Mouse (Mus musculus): ENCODE results near the gene Pigt. TPM values are rescaled to one million over a fixed set of nuclear protein-coding genes. Genes with fewer than 3 reads are reported as not detected.

Gene Pigt
- polyA plus RNA-seq, 1 experiment from 2014 or later, result 23.6 TPM

- no peaks in the 10 kb centered on the region; the same call in 1 of the 2 replicates for H3K9me3 ChIP-seq (replicated peaks)
- ATAC-seq (ENCODE audit: insufficient read depth), result no peak
- no peak overlapping the region for H3K27ac ChIP-seq (replicated peaks)
- H3K27me3 ChIP-seq, result no peaks in the 10 kb centered on the region
- H3K9ac ChIP-seq, result no peak overlapping the region
- peaks cover 8% of the 10 kb centered on the region for H3K4me1 ChIP-seq (replicated peaks)
- no peak overlapping the region for H3K4me2 ChIP-seq
- H3K36me3 ChIP-seq (replicated peaks), result peaks cover 36% of the 10 kb centered on the region
- WGBS (ENCODE audit: insufficient replicate concordance), result 82% methylated on average over 19 of the region's 19 CpGs
- no peak overlapping the region for H3K4me3 ChIP-seq (replicated peaks)
Measured at GRCm38 (mm10) chr2:164507811-164508210, 10.5 kb downstream of the Pigt start.

GRCm38 (mm10) chr2:164510621-164511190, 13.4 kb downstream of the Pigt start:
- WGBS (ENCODE audit: insufficient replicate concordance), result 38% methylated on average over 5 of the region's 5 CpGs
- Histone ChIP-seq H3K9ac (no peak overlapping the region), H3K27me3 (no peaks in the 10 kb centered on the region), H3K4me1 (replicated peaks) (peaks cover 8% of the 10 kb centered on the region), H3K36me3 (replicated peaks) (peaks cover 11% of the 10 kb centered on the region; the same call in 1 of the 2 replicates), H3K4me3 (replicated peaks) (no peak overlapping the region), H3K4me2 (no peak overlapping the region), H3K27ac (replicated peaks) (no peak overlapping the region), H3K9me3 (replicated peaks) (no peaks in the 10 kb centered on the region)
- ATAC-seq (ENCODE audit: insufficient read depth), result no peak

DNA sequence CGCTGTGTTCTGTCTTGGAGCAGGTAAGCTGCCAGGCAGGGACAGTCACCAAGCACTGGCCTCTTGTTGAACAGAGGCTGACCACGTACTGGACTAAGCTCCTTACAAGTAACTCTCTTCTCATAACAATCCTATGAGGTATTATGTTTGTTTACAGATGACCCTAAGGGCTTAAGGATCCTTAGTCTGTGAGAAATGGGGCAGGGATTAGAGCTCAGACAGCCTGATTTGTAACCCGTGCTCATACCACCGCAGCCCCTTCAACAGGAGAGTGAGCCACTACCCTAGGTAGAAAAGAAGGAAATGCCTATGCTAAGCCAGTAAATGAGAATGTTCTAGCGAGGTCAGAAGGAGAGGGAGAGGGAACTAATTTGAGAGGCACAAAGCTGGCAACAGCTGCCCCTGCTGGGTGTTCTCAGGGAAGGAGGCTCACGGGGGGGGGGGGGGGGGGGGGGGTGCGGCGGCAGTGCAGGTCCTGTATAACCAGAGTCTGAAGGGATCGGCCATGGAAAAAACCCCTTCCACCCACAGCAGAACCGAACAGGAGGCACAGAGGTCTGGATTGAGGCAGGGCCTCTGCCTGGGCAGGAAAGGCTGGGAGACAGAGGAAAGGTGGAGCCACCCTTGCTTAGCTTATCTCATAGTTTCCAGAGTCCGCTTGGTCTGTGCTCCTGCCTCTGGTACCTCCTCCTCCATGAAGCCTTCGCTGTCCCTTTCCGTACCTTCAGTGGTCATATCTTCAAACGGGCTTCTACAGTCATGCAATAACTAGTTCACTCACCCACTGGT, 15.0 kb downstream of the Pigt start:
- ATAC-seq (ENCODE audit: insufficient read depth), result 0 out of 2 replicates have a peak, but pooled peaks have one; percentile 19
- Histone ChIP-seq H3K4me2 (no peak overlapping the region), H3K27me3 (no peaks in the 10 kb centered on the region), H3K9me3 (replicated peaks) (no peaks in the 10 kb centered on the region), H3K4me3 (replicated peaks) (no peak overlapping the region), H3K27ac (replicated peaks) (no peak overlapping the region), H3K36me3 (replicated peaks) (no peaks in the 10 kb centered on the region), H3K4me1 (replicated peaks) (peaks cover 8% of the 10 kb centered on the region), H3K9ac (no peak overlapping the region)
- WGBS (ENCODE audit: insufficient replicate concordance), result 37% methylated on average over 12 of the region's 14 CpGs

DNA sequence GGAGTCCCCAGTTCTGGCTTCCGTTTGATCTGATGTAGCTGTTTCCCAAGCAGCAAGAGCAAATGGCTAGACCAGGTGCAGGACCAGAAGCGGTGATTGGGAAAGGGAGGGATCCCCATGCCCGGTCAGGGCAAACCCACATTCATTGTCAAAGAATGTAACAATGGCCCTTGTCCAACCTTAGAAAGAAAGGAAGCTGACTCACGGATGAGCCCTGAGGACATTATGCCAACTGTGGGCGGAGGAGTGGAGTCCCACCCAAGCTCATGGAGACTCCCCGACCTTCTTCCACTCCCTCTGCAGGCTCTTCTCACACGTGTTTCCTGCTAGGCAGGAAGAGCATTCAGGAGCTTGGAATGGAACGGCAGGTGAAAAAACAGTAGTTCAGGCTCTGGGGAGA, 16.1 kb downstream of the Pigt start:
- Histone ChIP-seq H3K4me1 (replicated peaks) (peaks cover 8% of the 10 kb centered on the region), H3K9ac (no peak overlapping the region), H3K9me3 (replicated peaks) (no peaks in the 10 kb centered on the region), H3K4me3 (replicated peaks) (no peak overlapping the region), H3K27me3 (no peaks in the 10 kb centered on the region), H3K4me2 (no peak overlapping the region), H3K36me3 (replicated peaks) (no peaks in the 10 kb centered on the region), H3K27ac (replicated peaks) (no peak overlapping the region)
- ATAC-seq (ENCODE audit: insufficient read depth), result no peak
- 43% methylated on average over 8 of the region's 8 CpGs for WGBS (ENCODE audit: insufficient replicate concordance)

DNA sequence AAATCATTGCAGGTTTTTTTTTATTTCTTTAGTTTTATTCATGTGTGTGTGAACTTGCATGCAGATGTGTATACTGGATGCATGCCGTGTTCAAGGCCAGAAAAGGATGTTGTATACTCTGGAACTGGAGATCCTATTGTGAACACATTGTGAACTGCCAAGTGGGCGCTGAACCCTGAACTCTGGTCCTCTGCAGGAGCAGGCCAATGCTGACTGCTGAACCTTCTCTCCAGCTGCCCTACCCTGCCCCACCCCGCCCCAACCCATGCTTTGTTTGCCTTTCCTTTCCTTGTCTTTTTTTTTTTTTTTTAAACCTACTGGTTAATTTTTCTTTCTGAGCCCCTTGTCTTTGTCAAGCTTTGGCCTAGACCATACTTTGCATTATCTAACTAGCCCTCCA, 17.6 kb downstream of the Pigt start:
- Histone ChIP-seq H3K9ac (no peak overlapping the region), H3K27me3 (no peaks in the 10 kb centered on the region), H3K4me3 (replicated peaks) (no peak overlapping the region), H3K9me3 (replicated peaks) (no peaks in the 10 kb centered on the region), H3K4me1 (replicated peaks) (peaks cover 8% of the 10 kb centered on the region), H3K4me2 (no peak overlapping the region), H3K36me3 (replicated peaks) (no peaks in the 10 kb centered on the region), H3K27ac (replicated peaks) (no peak overlapping the region)
- no peak for ATAC-seq (ENCODE audit: insufficient read depth)
- 72% methylated on average over 3 of the region's 3 CpGs for WGBS (ENCODE audit: insufficient replicate concordance)

GRCm38 (mm10) chr2:164515897-164516296, 18.6 kb downstream of the Pigt start:
- no peaks in the 10 kb centered on the region for H3K9me3 ChIP-seq (replicated peaks)
- no peak overlapping the region for H3K27ac ChIP-seq (replicated peaks)
- H3K27me3 ChIP-seq, result no peaks in the 10 kb centered on the region
- no peaks in the 10 kb centered on the region for H3K36me3 ChIP-seq (replicated peaks)
- no peak overlapping the region for H3K4me2 ChIP-seq
- H3K9ac ChIP-seq, result no peak overlapping the region
- H3K4me3 ChIP-seq (replicated peaks), result no peak overlapping the region
- no peak for ATAC-seq (ENCODE audit: insufficient read depth)
- peaks cover 8% of the 10 kb centered on the region for H3K4me1 ChIP-seq (replicated peaks)
- WGBS (ENCODE audit: insufficient replicate concordance), result 65% methylated on average over 9 of the region's 9 CpGs

DNA sequence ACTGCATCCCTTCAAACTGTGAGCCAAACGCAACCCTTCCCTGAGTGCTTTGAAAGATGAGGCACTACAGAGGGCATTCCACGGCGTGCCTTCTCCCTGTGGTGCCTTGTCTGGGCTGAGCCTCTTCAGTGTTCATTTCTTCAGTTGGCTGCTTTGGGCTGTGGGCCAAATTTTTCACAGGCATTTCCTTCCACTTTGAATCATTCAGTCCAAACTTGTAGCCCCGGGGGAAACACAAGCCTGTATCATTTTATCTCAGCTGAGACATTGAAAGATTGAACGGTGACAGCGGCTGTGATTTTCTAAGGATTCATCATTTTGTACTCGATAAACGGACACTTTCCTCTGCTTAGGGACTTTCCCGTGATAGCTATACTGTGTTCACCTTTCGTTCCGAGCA, 19.3 kb downstream of the Pigt start:
- Histone ChIP-seq H3K4me3 (replicated peaks) (no peak overlapping the region), H3K27ac (replicated peaks) (no peak overlapping the region), H3K4me1 (replicated peaks) (peaks cover 8% of the 10 kb centered on the region), H3K36me3 (replicated peaks) (no peaks in the 10 kb centered on the region), H3K4me2 (no peak overlapping the region), H3K9me3 (replicated peaks) (no peaks in the 10 kb centered on the region), H3K27me3 (peaks cover 3% of the 10 kb centered on the region; the same call in 1 of the 2 replicates), H3K9ac (no peak overlapping the region)
- ATAC-seq (ENCODE audit: insufficient read depth), result no peak
- WGBS (ENCODE audit: insufficient replicate concordance), result 74% methylated on average over 11 of the region's 11 CpGs

GRCm38 (mm10) chr2:164517485-164518221, 20.3 kb downstream of the Pigt start:
- Histone ChIP-seq H3K9me3 (replicated peaks) (no peaks in the 10 kb centered on the region), H3K9ac (no peak overlapping the region), H3K4me2 (no peak overlapping the region), H3K4me1 (replicated peaks) (peaks cover 7% of the 10 kb centered on the region), H3K27me3 (peaks cover 11% of the 10 kb centered on the region; the same call in 1 of the 2 replicates), H3K27ac (replicated peaks) (no peak overlapping the region), H3K4me3 (replicated peaks) (no peak overlapping the region), H3K36me3 (replicated peaks) (no peaks in the 10 kb centered on the region)
- ATAC-seq (ENCODE audit: insufficient read depth), result peak; percentile 17; the same call in 1 of the 2 replicates
- WGBS (ENCODE audit: insufficient replicate concordance), result 27% methylated on average over 10 of the region's 10 CpGs

DNA sequence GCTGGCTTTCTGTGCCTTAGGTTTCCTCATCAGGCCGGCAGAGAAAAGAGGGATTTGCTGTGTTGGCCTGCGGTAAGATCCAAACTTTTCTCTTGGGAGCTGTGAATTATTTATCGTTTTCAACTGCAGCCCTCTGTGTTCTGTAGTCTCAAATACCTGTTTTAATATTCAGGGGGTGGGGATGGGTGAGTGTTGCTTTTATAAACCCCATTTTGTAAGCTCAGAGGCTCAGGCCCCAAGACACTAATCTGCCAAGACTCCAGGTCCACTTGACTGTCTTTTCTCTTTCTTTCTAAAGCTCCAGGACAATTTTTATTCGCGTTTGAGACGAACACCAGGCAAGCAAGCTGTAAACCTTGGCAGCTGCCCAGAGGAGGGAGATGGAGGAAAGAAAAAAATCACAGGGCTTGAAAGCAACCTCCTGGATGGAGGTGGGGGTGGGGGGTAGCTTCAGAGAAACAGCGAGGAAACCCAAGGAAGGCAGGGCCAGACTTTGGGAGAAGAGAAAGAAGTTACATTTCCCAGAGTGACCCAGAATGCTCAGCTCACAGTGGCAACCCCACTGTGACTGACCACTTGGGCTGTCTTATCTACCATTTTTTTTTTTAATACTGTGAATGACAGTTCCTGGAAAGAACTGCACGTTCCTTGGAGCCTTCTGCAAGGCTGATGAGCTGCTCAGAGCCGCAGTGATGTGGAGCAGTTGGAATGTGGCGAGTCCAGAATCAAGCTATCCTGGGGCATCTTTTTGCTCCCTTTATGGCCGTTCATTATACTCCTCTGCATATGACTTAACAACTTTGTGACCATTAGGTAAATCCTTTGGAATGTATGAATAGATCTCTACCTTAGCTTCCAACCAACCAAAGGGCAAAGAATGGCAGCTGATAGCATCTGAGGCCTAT, 21.2 kb downstream of the Pigt start:
- H3K36me3 ChIP-seq (replicated peaks), result no peaks in the 10 kb centered on the region
- no peak overlapping the region for H3K4me3 ChIP-seq (replicated peaks)
- ATAC-seq (ENCODE audit: insufficient read depth), result no peak
- no peak overlapping the region for H3K9ac ChIP-seq
- 44% methylated on average over 11 of the region's 11 CpGs for WGBS (ENCODE audit: insufficient replicate concordance)
- H3K4me2 ChIP-seq, result no peak overlapping the region
- H3K4me1 ChIP-seq (replicated peaks), result 0 out of 2 replicates have a peak, but pooled peaks cover 6% of the 10 kb centered on the region
- peaks cover 11% of the 10 kb centered on the region; the same call in 1 of the 2 replicates for H3K27me3 ChIP-seq
- no peaks in the 10 kb centered on the region for H3K9me3 ChIP-seq (replicated peaks)
- H3K27ac ChIP-seq (replicated peaks), result no peak overlapping the region

DNA sequence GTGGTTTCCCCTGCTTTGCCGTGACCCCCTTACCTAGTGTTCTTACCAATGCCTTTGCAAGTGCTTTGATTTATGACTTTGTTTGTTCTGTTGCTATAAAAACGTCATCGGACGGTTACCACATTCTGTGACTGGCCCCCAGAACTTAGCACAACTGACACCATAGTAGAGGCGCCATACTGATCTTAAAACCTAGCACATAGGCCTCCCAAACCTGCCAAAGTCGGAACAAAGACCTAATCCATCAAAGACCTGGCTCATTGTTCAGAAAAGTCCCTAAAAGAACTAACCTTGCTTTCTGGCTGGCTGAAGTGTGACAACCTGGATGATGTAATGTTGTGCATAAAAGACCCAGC, 21.8 kb downstream of the Pigt start:
- WGBS (ENCODE audit: insufficient replicate concordance), result 39% methylated on average over 6 of the region's 6 CpGs
- ATAC-seq (ENCODE audit: insufficient read depth), result no peak

More for the DNA sequence above, 21.8 kb downstream of the Pigt start:
- no peak overlapping the region for H3K9ac ChIP-seq
- no peak overlapping the region for H3K27ac ChIP-seq (replicated peaks)
- H3K9me3 ChIP-seq (replicated peaks), result no peaks in the 10 kb centered on the region
- 0 out of 2 replicates have a peak, but pooled peaks cover 6% of the 10 kb centered on the region for H3K4me1 ChIP-seq (replicated peaks)
- no peak overlapping the region for H3K4me2 ChIP-seq
- H3K36me3 ChIP-seq (replicated peaks), result no peaks in the 10 kb centered on the region
- H3K27me3 ChIP-seq, result peaks cover 11% of the 10 kb centered on the region; the same call in 1 of the 2 replicates
- no peak overlapping the region for H3K4me3 ChIP-seq (replicated peaks)

All from liver, embryonic 15.5 days (tissue).